Mouse (Mus musculus) MEL-GATA-1-ER (cell line): ENCODE data around the gene I0C0044D17Rik.

Experiments used
- DNase-seq: peaks from one replicate; pipeline ENCODE4 v3.0.0-alpha.2; 2012; ENCODE audit warnings: low read depth; ENCODE audit errors: extremely low read depth

I0C0044D17Rik gene

DNA sequence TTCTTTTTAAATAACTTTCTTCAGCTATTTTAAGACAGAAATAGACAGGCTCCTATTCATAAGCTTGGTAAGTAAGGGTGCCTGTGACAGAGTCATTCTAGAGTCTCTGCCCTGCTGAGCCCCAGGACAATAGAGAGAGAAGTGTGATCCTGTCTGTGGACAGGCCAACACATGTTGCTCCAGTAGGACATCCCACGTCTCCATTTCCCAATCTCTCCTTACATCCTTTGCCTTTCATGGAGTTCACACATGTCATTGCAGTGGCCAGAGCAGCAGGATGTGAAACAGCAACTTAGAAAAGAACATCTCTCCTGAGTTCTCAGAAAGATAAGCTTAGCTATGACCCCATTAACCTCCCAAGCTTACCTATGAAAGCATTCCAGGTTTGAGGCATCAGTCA is 8.1 kb upstream of the I0C0044D17Rik start:
- DNase-seq = no peak

GRCm38 (mm10) chr4:98826701-98827100 is 3.1 kb upstream of the I0C0044D17Rik start:
- no peak for DNase-seq

- DNase-seq = no peak
Observed at GRCm38 (mm10) chr4:98823047-98823446, 593 bp downstream of the I0C0044D17Rik start.

GRCm38 (mm10) chr4:98822478-98822877 is 1.2 kb downstream of the I0C0044D17Rik start:
- DNase-seq = no peak

- no peak for DNase-seq
Observed at GRCm38 (mm10) chr4:98819216-98819755, 4.4 kb downstream of the I0C0044D17Rik start.

DNA sequence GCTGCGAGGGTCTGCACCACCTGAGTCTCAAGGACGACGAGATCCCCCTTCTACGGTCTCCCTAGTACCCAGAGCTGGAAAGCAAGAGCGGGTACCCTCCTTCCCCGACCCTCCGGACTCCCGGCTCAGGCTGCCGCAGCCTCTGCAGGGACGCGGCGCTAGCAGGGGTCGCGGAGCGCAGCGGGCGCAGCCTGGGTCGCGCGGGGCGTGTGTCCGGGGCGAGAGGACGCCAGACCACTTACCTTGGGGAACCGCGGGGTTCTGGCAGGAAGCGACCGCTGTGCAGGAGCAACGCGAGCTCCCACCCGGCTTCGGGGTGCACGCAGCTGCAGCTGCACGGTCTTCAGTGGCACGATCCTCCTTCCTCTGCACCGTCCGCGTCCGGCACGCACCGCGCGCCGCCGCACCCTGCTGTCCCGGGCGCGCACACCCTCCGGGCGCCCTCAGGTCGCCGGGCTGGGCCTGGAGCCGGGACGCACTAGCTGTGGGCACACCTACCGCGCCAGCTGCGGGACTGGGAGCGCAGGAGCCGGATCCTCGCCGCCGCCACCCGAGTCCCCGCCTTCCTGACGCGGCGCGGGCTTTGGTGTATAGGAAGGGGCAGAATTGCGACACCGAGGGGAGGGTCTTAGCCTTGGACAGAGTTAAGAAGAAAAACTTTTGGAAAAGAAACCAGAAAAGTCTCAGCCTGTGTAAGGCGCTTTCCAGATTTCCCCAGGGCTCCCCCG is 6.3 kb downstream of the I0C0044D17Rik start, which contains the start of gene Kank4:
Gene Kank4 (minus strand): TSS at position 354 of the 728 bp plus-strand sequence.
- DNase-seq = no peak

DNA sequence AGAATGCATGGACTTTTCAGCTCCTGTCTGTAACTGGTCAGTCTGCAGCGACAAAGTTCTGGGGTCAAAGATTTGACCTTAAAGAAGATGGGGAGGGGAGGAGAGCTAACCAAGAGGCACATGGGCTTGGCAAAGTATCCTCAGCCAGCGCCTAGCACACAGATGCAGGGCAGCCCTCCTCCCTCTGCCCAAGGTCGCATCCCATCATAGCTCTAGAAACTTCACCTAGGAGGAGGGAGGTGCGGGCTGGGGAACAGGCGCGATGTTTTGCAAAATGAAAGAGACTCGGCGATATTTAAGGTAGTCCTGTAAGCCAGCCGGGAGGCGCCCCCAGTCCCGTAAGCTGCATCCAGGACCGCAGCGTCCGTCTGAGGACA is 6.8 kb downstream of the I0C0044D17Rik start:
- DNase-seq = no peak

DNA sequence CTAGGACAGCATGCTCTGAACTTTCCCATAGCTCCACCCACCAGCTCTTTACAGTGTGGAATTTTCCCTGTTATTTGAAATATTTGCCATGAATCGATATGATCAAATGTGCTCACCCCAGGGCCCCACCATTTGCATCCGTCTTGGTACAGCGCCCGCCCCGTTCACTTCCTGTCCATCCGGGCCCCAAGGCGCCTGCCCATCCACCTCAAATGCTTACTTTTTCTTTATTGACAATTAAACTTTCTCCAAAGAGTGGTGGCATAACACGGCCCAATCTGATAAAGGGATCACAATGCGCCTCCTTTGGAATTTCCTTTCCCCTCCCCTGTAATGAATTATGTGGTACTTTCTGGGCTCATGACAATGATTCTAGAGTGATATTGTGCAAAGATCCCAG is 17.3 kb downstream of the I0C0044D17Rik start:
- no peak for DNase-seq

GRCm38 (mm10) chr4:98805291-98806048 is 18.2 kb downstream of the I0C0044D17Rik start:
- no peak for DNase-seq

DNA sequence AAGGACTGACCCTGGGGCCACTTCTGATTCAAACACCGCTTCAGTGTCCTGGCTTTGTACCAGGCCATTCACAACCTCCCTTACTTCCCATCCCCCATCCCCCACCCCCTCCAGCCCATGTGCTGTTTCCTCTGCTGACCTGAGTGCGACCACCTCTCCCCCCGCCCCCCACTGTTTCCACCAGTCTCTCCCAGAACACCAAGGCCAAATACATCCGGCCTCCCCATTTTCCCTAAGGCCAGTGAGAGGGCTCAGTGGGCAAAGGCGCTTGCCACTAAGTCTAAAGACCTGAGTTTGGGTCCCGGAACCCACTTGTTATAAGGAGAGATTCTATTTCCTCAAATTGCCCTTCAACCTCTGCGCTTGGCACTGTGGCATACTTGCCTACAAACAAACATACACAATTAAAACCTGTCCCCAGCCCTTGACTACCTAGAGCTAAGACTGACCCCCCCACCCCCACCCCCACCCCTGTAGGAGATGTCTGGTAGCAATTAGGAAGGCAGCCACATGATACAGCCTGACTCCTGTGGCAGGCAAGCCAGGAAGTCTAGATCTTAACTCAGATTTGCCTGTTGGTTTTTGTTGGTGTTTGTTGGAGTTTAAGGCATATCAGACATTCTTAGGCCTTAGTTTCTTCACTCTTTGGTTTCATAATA is 19.0 kb downstream of the I0C0044D17Rik start:
- no peak for DNase-seq

GRCm38 (mm10) chr4:98801775-98802174 is 21.9 kb downstream of the I0C0044D17Rik start:
- DNase-seq = no peak

- no peak for DNase-seq
Observed at GRCm38 (mm10) chr4:98800824-98801223, 22.8 kb downstream of the I0C0044D17Rik start.

GRCm38 (mm10) chr4:98796591-98797341 is 26.9 kb downstream of the I0C0044D17Rik start:
- no peak for DNase-seq

DNA sequence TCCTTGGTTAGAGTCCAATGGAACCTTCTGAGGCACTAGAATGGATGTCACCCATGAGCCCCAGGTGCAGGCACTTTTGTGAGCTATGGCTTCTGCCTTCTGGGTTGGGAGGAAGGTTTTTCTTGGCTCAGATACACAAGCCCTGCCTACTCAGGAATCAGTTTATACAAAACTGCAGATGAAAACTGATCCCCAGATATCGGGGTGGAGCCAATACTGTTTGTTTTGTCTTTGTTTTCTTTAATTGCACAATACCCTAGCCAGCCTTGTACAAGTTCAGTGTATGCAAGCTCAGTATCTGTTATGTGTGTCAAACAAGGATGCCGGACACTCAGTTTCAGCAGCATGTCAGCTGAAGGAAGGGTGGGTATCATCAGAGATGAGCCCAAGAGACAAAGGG is 28.4 kb downstream of the I0C0044D17Rik start:
- no peak for DNase-seq

DNA sequence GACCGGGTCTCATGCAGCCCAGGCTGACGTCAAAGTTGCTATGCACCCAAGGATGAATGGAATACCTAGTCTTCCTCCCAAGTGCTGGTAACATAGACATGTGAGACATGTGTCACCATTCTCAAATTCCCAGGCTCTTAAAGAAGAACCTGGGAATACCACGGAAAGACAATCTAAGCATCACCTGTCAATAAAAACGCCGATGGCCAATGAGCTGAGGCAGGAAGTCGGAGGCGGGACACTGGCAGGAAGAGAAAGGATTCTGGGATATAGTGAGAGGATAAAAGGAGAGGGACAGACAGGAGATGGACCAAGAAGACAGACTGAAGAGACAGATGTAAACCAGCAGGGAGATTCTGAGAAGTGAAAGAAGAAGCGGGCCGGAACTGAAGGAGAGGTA is 30.2 kb downstream of the I0C0044D17Rik start:
- DNase-seq = no peak

- DNase-seq = no peak
Observed at GRCm38 (mm10) chr4:98790721-98791120, 32.9 kb downstream of the I0C0044D17Rik start.

- DNase-seq = no peak
Observed at GRCm38 (mm10) chr4:98789861-98790311, 33.8 kb downstream of the I0C0044D17Rik start.

GRCm38 (mm10) chr4:98789133-98789765 is 34.4 kb downstream of the I0C0044D17Rik start:
- DNase-seq = no peak

DNA sequence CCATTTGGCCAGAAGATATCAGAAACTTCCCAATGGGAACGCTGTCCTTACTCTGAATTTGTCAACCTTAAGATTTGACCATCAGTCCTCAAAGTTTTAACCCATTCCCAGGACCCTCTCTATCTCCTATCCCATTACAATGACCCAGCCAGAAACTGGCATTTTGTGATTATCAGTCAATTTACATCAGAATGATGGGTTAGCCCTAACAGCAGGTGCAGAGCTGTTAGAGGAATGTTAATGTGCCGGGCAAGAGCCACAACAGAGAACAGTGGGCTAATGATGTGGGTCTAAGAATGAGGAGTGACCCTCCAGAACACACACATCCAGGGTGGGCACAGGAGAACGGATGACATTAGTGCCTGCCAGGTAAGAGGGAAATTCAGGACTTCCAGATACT is 37.4 kb downstream of the I0C0044D17Rik start:
- no peak for DNase-seq

DNA sequence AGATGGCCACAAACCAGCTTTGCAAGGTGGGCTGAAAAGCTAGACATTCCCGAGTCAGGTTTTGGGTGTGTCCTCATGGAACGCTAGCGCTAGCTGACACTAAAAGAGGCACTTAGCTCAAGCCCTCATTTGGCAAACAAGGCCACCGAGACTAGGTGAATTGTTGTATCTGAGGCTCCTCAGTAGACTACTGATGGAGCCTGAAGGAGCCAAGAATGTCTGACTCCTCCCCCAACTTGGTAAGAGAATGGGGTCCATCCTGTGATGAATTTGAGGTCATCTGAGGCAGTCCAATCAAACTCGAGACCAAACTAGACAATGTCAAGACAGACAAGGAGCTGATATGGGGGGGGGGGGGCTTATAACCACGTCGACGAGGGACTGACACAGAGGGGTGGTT is 37.8 kb downstream of the I0C0044D17Rik start:
- no peak for DNase-seq

DNA sequence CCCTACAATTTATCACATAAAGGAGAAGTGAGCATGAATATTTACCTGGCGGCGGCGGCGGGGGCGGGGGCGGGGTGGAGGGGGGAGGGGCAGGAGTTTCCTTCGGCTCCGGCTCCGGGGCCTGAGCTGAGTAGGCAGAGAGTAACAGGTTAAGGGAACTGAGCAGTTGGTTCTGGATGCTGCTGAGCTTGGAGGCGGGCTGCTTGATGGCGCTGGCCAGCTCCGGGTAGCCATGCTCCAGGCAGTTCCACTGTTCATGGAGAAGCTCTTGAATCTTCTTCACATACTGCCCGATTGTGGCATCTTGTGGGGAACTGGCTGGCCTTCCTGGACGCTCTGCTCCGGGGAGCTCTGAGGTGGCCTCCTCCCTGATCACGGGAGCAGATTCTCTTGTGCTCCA is 45.4 kb downstream of the I0C0044D17Rik start:
- DNase-seq = no peak
